ENCODE assay signal across 17 mouse cellular contexts in genomic region chr6:113827309-113827708, GRCm38 (mm10).
DNase-seq lines count a peak whose midpoint lies in the region; ATAC-seq and TF ChIP-seq lines count a peak whose summit lies in the region.
"Had no signal": no experiment of that assay in that cellular context is flagged by ENCODE, and none has a peak within 500 bp of the region (broad histone marks: within the 10 kb centered on the region; RNA-seq: fewer than 3 reads in every experiment).

No protein-coding gene starts in this region.

- H3K4me1 ChIP-seq in hindbrain, embryonic 13.5 days (replicated peaks): peaks cover 15% of the 10 kb centered on the region
- no peaks in the 10 kb centered on the region for H3K4me1 ChIP-seq in hindbrain, embryonic 11.5 days (replicated peaks; ENCODE audit: control insufficient read depth, insufficient read depth, low read length)
- H3K4me1 ChIP-seq: embryonic facial prominence, embryonic 10.5 days had no signal

- no peak for DNase-seq in hindbrain, embryonic 11.5 days (ENCODE audit: low spot score)
- peak in 1 of 2 experiments; percentile 61 for DNase-seq in left cerebral cortex, adult 2 months (ENCODE audit: extremely low spot score in 1 of 2, low spot score in 2 of 2)
- DNase-seq in left cerebral cortex, adult 8-10 months (ENCODE audit: low spot score in 2 of 2): no peak
- DNase-seq in right cerebral cortex, postnatal 10 days (ENCODE audit: low spot score in 2 of 2): peak; percentile 58 to 62
- no peak for DNase-seq in right cerebral cortex, postnatal 14 days
- DNase-seq in lung, postnatal 10 days: no peak
- DNase-seq: adrenal gland, postnatal 36 days; B cell, adult 2 months; cerebellum, adult 9-10 months; kidney, adult 2 months; kidney, postnatal 10 days; lung, adult 18-20 months had no signal

- no peak overlapping the region for H3K27ac ChIP-seq in hindbrain, embryonic 13.5 days
- no peak overlapping the region for H3K27ac ChIP-seq in hindbrain, embryonic 11.5 days (ENCODE audit: low read depth, low read length)
- H3K27ac ChIP-seq in left cerebral cortex, adult 2 months: peak overlapping the region; percentile 53; the same call in 1 of the 2 replicates
- H3K27ac ChIP-seq: embryonic facial prominence, embryonic 10.5 days; neural tube, embryonic 13.5 days; stomach, postnatal 0 days had no signal

- no peaks in the 10 kb centered on the region for H3K9me3 ChIP-seq in hindbrain, embryonic 13.5 days
- H3K9me3 ChIP-seq in hindbrain, embryonic 11.5 days (ENCODE audit: control insufficient read depth, low read length): no peaks in the 10 kb centered on the region
- H3K9me3 ChIP-seq: embryonic facial prominence, embryonic 10.5 days; neural tube, embryonic 13.5 days had no signal

- no peaks in the 10 kb centered on the region for H3K36me3 ChIP-seq in hindbrain, embryonic 13.5 days
- H3K36me3 ChIP-seq in hindbrain, embryonic 11.5 days (ENCODE audit: control insufficient read depth, insufficient read depth, low read length): no peaks in the 10 kb centered on the region
- H3K36me3 ChIP-seq: embryonic facial prominence, embryonic 10.5 days; neural tube, embryonic 13.5 days had no signal

- no peak overlapping the region for H3K4me3 ChIP-seq in hindbrain, embryonic 13.5 days
- no peak overlapping the region for H3K4me3 ChIP-seq in hindbrain, embryonic 11.5 days (ENCODE audit: low read depth, low read length)
- H3K4me3 ChIP-seq in left cerebral cortex, adult 2 months: no peak overlapping the region
- H3K4me3 ChIP-seq: embryonic facial prominence, embryonic 10.5 days; neural tube, embryonic 13.5 days had no signal

- H3K4me2 ChIP-seq in hindbrain, embryonic 13.5 days: no peak overlapping the region
- no peak overlapping the region for H3K4me2 ChIP-seq in hindbrain, embryonic 11.5 days (replicated peaks; ENCODE audit: low read depth, low read length)
- H3K4me2 ChIP-seq: liver, embryonic 11.5 days; neural tube, embryonic 13.5 days had no signal

- WGBS in hindbrain, embryonic 13.5 days: 83% methylated on average over 4 of the region's 4 CpGs
- WGBS in hindbrain, embryonic 11.5 days: 88% methylated on average over 4 of the region's 4 CpGs

- ATAC-seq in hindbrain, embryonic 13.5 days (ENCODE audit: low FRiP score): no peak
- no peak for ATAC-seq in hindbrain, embryonic 11.5 days (ENCODE audit: low FRiP score)

- no peaks in the 10 kb centered on the region for H3K27me3 ChIP-seq in hindbrain, embryonic 13.5 days
- H3K27me3 ChIP-seq in hindbrain, embryonic 11.5 days (ENCODE audit: control insufficient read depth, insufficient read depth, low read length): no peaks in the 10 kb centered on the region
- H3K27me3 ChIP-seq: neural tube, embryonic 13.5 days had no signal

- intact Hi-C loops in left cerebral cortex, adult 2 months (cut with DNase I): no loop called here

- peak overlapping the region; percentile 19; the same call in 1 of the 2 replicates for H3K9ac ChIP-seq in hindbrain, embryonic 13.5 days
- no peak overlapping the region for H3K9ac ChIP-seq in hindbrain, embryonic 11.5 days (ENCODE audit: low read depth, low read length)
- H3K9ac ChIP-seq: neural tube, embryonic 13.5 days had no signal

- no peak for TF ChIP-seq CTCF in left cerebral cortex, adult 2 months (IDR thresholded peaks at IDR 0.05)

Comparison
In these comparisons a context has a peak if more than half of its experiments do, and no peak if none do; other contexts are left out.
1. DNase-seq: peak in right cerebral cortex, postnatal 10 days (2 of 2); none in hindbrain, embryonic 11.5 days (single experiment), left cerebral cortex, adult 8-10 months (0 of 2), right cerebral cortex, postnatal 14 days (single experiment) and lung, postnatal 10 days (single experiment).